Mouse (Mus musculus): ENCODE data around the gene Olfr814.
"Not testable (repeated sequence)": the region's sequence is repeated elsewhere in the genome, so short reads cannot be mapped to it uniquely, and the experiment has no call there.

The Olfr814 gene

DNA sequence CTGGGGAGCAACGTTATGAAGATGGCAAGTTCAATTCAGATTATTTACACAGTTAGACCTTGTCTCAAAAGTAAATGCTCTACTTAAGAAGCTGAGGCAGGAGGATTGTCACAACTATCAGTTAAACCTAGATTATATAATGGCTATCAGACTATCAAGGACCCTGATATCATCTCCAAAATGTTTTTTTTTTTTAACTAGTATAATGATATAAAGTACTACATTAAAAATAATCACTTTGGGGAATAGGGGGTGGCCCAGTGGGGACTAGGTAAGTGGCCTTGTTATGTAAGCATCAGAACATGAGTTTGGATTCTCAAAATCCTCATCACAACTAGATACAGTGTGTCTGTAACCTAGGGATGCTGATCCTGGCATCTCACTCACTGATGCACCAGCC is at the start of gene Olfr814:
Gene Olfr814, minus strand, starts transcription at position 101 of the 400 bp plus-strand sequence.
- DNase-seq (ENCODE audit: low read depth) = not testable (repeated sequence)

DNA sequence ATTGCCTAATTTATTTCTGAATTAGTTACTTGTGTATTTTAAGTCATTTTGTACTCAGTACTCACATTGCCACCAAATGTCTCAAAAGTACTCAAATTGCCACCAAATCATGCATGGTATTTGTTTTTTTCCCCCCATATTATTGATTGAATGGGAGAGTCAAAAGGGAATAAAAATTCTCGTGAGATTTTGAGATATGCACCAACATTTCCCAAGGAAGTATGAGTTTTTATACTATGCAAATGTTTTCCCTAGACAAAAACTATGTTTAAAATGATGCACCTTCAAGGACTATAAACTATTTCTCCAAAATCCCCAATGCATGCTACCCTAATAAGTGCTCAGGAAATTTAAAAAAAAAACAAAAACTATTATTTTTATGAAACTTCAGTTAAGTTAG is 35.8 kb upstream of the Olfr814 start, which contains the start of gene Olfr816:
Gene Olfr816, minus strand, starts transcription at position 101 of the 400 bp plus-strand sequence.
- DNase-seq (ENCODE audit: low read depth) = no peak

DNA sequence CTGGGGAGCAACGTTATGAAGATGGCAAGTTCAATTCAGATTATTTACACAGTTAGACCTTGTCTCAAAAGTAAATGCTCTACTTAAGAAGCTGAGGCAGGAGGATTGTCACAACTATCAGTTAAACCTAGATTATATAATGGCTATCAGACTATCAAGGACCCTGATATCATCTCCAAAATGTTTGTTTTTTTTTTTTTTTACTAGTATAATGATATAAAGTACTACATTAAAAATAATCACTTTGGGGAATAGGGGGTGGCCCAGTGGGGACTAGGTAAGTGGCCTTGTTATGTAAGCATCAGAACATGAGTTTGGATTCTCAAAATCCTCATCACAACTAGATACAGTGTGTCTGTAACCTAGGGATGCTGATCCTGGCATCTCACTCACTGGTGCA is 26.1 kb upstream of the Olfr814 start, which contains the start of gene Olfr815:
Gene Olfr815, minus strand, starts transcription at position 101 of the 400 bp plus-strand sequence.
- not testable (repeated sequence) for DNase-seq (ENCODE audit: low read depth)

DNA sequence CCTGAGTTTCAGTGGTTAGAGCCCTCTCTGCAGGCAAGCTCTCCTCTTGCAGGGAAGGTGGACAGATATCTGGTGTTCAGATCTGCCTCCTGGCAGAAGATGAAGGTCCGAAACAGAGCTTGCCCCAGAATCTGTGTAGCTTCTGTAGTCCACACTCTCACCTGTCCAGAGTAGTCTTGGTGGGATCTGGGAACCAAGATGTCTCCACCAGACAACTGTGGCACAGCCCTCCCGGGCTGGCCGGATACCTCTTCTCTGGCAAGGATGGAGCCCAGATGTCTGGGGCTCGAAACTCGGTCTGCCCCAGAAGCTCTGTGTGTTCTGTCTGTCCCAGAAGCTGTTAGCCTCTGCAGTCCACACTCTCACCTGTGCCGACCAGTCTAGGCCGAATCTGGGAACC is 6.3 kb upstream of the Olfr814 start:
- DNase-seq (ENCODE audit: low read depth) = no peak

DNA sequence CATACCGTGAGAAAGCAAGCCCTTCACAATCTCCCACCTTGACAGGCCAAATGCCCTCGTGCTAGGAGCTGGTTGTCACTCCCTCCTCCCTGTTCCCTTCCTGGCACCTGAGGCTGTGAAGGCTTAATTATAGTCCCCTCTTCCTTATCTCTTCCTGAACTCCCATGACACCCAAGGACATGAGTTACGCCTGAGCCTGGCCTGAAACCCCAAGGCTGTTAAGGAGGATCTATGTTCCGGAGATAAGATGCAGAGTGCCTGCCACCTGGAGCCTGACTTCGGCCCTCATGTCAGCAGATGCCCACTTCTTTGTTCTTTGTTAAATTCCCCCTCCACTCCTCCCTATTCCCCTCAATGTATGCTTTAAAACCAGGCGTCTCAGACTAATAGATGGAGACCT is 5.8 kb upstream of the Olfr814 start:
- DNase-seq (ENCODE audit: low read depth) = not testable (repeated sequence)

DNA sequence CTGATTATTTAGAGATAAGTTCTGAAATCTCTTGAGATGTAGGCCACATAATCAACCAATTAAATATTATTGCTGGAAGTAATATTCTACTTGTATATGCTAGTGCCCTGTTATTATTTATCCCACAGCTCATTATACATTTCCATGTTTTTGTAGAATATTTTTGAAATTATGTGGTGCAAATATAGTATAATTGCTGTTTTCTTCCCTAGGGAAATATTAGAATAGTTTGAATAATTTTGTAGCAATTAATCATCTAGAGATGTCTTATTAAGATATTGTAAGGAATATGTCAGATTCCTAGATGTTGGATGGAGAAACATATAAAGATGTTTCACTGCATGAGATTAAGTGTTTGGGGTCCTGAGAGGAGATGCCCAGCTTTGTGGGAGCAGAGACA is 24.6 kb downstream of the Olfr814 start, which contains the start of gene Olfr813:
Gene Olfr813, plus strand, starts transcription at position 301 of the 400 bp plus-strand sequence.
- no peak for DNase-seq (ENCODE audit: low read depth)

DNA sequence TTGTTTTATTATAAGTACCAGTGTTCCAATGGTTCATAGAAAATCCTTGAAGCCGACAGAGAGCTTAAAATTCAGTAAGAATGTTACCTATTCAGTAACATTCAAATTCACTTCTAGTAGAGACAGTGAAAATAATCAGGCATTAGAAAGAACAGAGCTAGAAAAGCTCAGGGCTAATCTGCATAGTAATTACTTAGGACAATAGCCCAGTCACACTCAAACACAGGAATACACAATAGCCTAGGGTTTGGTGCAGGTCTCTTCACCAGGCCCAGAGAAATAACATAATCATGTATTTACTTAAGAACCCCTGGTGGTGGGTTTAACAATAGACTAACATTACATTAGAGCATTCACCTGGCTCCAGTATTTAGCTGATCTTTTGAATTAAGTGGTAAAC is 32.3 kb downstream of the Olfr814 start:
- no peak for DNase-seq (ENCODE audit: low read depth)

DNA sequence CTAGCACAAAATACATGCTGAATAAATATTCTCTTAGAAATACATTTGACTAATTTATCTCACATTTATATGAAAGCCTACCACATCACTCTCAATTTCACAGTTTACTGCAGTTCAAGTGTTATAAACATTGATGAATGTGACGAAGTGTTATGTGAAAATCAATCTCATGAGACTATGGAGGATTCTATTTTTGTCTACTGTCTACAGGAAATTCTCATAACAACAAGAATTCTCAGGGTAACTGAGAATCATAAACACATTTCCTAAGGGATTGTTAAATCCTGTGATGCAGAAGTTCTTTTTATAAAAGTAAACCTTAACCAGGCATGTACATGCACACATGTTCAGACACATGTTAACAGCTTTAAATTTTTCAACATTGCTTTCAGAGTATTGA is 33.7 kb downstream of the Olfr814 start, which contains the start of gene Olfr812:
Gene Olfr812, minus strand, starts transcription at position 101 of the 400 bp plus-strand sequence.
- DNase-seq (ENCODE audit: low read depth) = no peak
